Mouse (Mus musculus) megakaryocyte, embryonic 14.5 days (primary cell): ENCODE data around the gene Pnliprp2.

Experiments
- FLI1 ChIP-seq: IDR thresholded peaks from 2 replicates; pipeline ENCODE4 v1.6.1; 2012; ENCODE audit warnings: low read length, inconsistent platforms, mixed read lengths
- GATA1 ChIP-seq: IDR thresholded peaks from 3 replicates; pipeline ENCODE4 v1.6.1; 2012; ENCODE audit warnings: mixed read lengths, low read length, inconsistent platforms, borderline replicate concordance

GRCm38 (mm10) chr19:58789194-58789593 lies 29.7 kb downstream of the Pnliprp2 start:
- no peak for TF ChIP-seq GATA1
- TF ChIP-seq FLI1, result no peak
